Mouse (Mus musculus) erythroblast, embryonic 14.5 days (primary cell): ENCODE measurements around the gene Rptor. TPM values are rescaled to one million over a fixed set of nuclear protein-coding genes. Genes with fewer than 3 reads are reported as not detected.

ENCODE experiments used
- H3K27me3 ChIP-seq: 2 replicates; pipeline ENCODE4 v1.6.1; 2012; ENCODE audit warnings: inconsistent platforms; ENCODE audit not compliant: control insufficient read depth
- H3K36me3 ChIP-seq: 2 replicates; pipeline ENCODE4 v1.6.1; 2012; ENCODE audit warnings: mild to moderate bottlenecking, inconsistent platforms; ENCODE audit not compliant: control insufficient read depth
- H3K4me1 ChIP-seq: 2 replicates; pipeline ENCODE4 v1.6.1; 2012; ENCODE audit warnings: inconsistent platforms; ENCODE audit not compliant: control insufficient read depth
- H3K4me3 ChIP-seq: replicated peaks from 2 replicates; pipeline ENCODE3; 2012; ENCODE audit warnings: moderate library complexity, mild to moderate bottlenecking, inconsistent platforms
- H3K9me3 ChIP-seq: 2 replicates; pipeline ENCODE4 v1.6.1; 2012; ENCODE audit warnings: low read length, inconsistent platforms, mixed read lengths; ENCODE audit not compliant: control insufficient read depth
- GATA1 ChIP-seq: IDR thresholded peaks from 2 replicates; pipeline ENCODE4 v1.6.1; 2012; ENCODE audit warnings: low read length, inconsistent platforms, mixed read lengths
- TAL1 ChIP-seq: IDR thresholded peaks from 3 replicates; pipeline ENCODE4 v1.6.1; 2012; ENCODE audit warnings: low read length, inconsistent platforms, mixed read lengths
- polyA plus RNA-seq: library from polyadenylated mRNA; stranded (reverse); fragments of >175 nt; gene quantifications from 2 replicates; pipeline ENCODE4 v1.2.3, GENCODE M21; 2012

Gene Rptor
- polyA plus RNA-seq, 1 experiment, result 1.5 TPM

- peaks cover 51% of the 10 kb centered on the region for H3K36me3 ChIP-seq
Measured at GRCm38 (mm10) chr11:119785661-119786384, 183.1 kb downstream of the Rptor start.

GRCm38 (mm10) chr11:119786385-119786880, 183.7 kb downstream of the Rptor start:
- no peak overlapping the region for H3K4me3 ChIP-seq
- peaks cover 45% of the 10 kb centered on the region for H3K36me3 ChIP-seq
- H3K9me3 ChIP-seq, result no peaks in the 10 kb centered on the region
- no peaks in the 10 kb centered on the region for H3K4me1 ChIP-seq
- TF ChIP-seq GATA1, result no peak
- TF ChIP-seq TAL1, result no peak
- no peaks in the 10 kb centered on the region for H3K27me3 ChIP-seq

More at GRCm38 (mm10) chr11:119785661-119786384, 183.1 kb downstream of the Rptor start:
- no peak overlapping the region for H3K4me3 ChIP-seq
- H3K4me1 ChIP-seq, result no peaks in the 10 kb centered on the region
- no peaks in the 10 kb centered on the region for H3K9me3 ChIP-seq
- H3K27me3 ChIP-seq, result no peaks in the 10 kb centered on the region
- no peak for TF ChIP-seq GATA1
- no peak for TF ChIP-seq TAL1

- no peaks in the 10 kb centered on the region for H3K9me3 ChIP-seq
- TF ChIP-seq GATA1 (no peak), TAL1 (no peak)
- peaks cover 39% of the 10 kb centered on the region for H3K36me3 ChIP-seq
Measured at GRCm38 (mm10) chr11:119788488-119788887, 185.8 kb downstream of the Rptor start.

GRCm38 (mm10) chr11:119788919-119789713, 186.4 kb downstream of the Rptor start:
- Histone ChIP-seq H3K36me3 (peaks cover 34% of the 10 kb centered on the region), H3K27me3 (no peaks in the 10 kb centered on the region), H3K4me1 (no peaks in the 10 kb centered on the region), H3K9me3 (no peaks in the 10 kb centered on the region), H3K4me3 (no peak overlapping the region)
- TF ChIP-seq TAL1, result no peak
- TF ChIP-seq GATA1, result no peak

More at GRCm38 (mm10) chr11:119788488-119788887, 185.8 kb downstream of the Rptor start:
- Histone ChIP-seq H3K4me1 (no peaks in the 10 kb centered on the region), H3K4me3 (no peak overlapping the region), H3K27me3 (no peaks in the 10 kb centered on the region)

- Histone ChIP-seq H3K4me1 (no peaks in the 10 kb centered on the region), H3K36me3 (peaks cover 26% of the 10 kb centered on the region), H3K4me3 (no peak overlapping the region), H3K27me3 (no peaks in the 10 kb centered on the region), H3K9me3 (no peaks in the 10 kb centered on the region)
- TF ChIP-seq TAL1 (no peak), GATA1 (no peak)
Measured at GRCm38 (mm10) chr11:119791923-119792564, 189.3 kb downstream of the Rptor start.

- no peaks in the 10 kb centered on the region for H3K27me3 ChIP-seq
- TF ChIP-seq TAL1, result no peak
- H3K9me3 ChIP-seq, result no peaks in the 10 kb centered on the region
- no peaks in the 10 kb centered on the region for H3K4me1 ChIP-seq
- H3K4me3 ChIP-seq, result no peak overlapping the region
- H3K36me3 ChIP-seq, result peaks cover 31% of the 10 kb centered on the region
Measured at GRCm38 (mm10) chr11:119793378-119793777, 190.7 kb downstream of the Rptor start.

GRCm38 (mm10) chr11:119794020-119794419, 191.3 kb downstream of the Rptor start:
- Histone ChIP-seq H3K4me1 (no peaks in the 10 kb centered on the region), H3K36me3 (peaks cover 37% of the 10 kb centered on the region), H3K9me3 (no peaks in the 10 kb centered on the region), H3K4me3 (no peak overlapping the region), H3K27me3 (no peaks in the 10 kb centered on the region)
- TF ChIP-seq GATA1, result no peak
- TF ChIP-seq TAL1, result no peak

GRCm38 (mm10) chr11:119794671-119795070, 192.0 kb downstream of the Rptor start:
- TF ChIP-seq GATA1, result no peak
- no peak for TF ChIP-seq TAL1
- Histone ChIP-seq H3K27me3 (no peaks in the 10 kb centered on the region), H3K4me3 (no peak overlapping the region), H3K36me3 (peaks cover 36% of the 10 kb centered on the region), H3K9me3 (no peaks in the 10 kb centered on the region), H3K4me1 (no peaks in the 10 kb centered on the region)

- TF ChIP-seq TAL1 (no peak), GATA1 (no peak)
- Histone ChIP-seq H3K27me3 (no peaks in the 10 kb centered on the region), H3K4me1 (no peaks in the 10 kb centered on the region), H3K4me3 (no peak overlapping the region), H3K36me3 (peaks cover 40% of the 10 kb centered on the region), H3K9me3 (no peaks in the 10 kb centered on the region)
Measured at GRCm38 (mm10) chr11:119796406-119796805, 193.7 kb downstream of the Rptor start.
